Mouse (Mus musculus): ENCODE measurements at regions not wholly inside any gene's neighbourhood (a gene's known extent, or its start where the extent isn't known, plus 50 kb on each side); places are given as distances from the start of the nearest gene placed in this dataset.

DNA sequence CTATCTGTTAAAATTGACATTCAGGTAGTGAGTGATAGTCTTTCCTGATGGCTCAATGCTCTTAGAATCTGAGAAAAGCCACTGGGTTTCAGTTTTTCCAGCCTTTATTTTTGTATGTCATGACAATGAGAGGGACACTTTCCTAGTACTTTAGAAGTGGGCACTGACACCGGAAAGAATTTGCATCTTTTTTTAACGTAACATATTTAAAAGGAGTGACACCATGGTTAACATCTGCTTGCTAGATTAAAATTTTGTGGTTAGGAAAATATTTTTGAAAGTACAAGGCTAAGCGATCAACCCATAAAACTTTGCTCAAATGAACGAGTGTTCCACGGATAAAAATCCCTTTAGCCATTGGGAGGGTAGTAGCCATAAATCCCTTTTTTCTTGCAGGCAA lies 174.7 kb downstream of the 1700129C05Rik start:
- DNase-seq (ENCODE audit: low spot score in 2 of 2) = no peak

DNA sequence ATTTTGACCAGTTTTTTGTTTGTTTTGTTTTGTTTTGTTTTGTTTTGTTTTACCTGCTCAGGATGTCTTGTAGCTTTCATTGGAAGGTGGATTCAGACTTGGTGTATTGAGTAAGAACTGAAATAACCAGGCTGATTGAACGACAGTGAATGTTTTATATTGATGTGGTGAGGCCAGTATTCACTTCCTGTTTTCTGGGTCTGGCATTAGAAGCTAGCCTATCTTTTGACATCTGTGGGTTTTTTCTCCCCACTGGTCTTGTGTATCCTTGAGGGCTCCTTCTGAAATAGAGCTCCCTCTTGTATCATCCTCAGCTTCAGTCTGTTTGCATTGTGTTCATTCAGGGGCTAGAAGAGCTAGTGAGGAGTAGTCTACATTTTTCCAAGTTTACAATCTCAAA lies 175.5 kb downstream of the 1700129C05Rik start:
- no peak for DNase-seq (ENCODE audit: low spot score in 2 of 2)

DNA sequence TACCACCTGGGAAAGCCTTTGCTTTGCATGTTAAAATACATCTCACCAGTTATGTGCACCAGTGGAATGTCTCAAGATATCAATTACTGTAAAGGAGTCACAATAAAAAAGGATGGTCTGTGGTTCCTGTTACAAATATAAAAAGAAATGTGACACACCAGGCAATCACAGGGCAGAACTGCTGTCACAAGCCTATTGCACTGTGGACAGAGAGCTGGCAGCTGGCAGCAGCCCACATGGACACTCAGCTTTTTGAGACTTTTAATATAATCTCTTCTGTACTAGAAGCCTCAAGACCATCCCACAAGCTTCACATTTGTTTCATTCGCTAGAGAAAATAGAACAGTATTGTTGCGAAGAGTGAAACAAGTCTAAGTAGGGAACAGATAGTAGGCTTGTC lies 197.7 kb downstream of the 1700129C05Rik start:
- DNase-seq (ENCODE audit: low spot score in 2 of 2) = no peak

- no peak for DNase-seq (ENCODE audit: low spot score in 2 of 2)
Observed at GRCm38 (mm10) chr14:58943267-58943765, 199.4 kb downstream of the 1700129C05Rik start.

GRCm38 (mm10) chr14:58939086-58939485 lies 203.6 kb downstream of the 1700129C05Rik start:
- DNase-seq (ENCODE audit: low spot score in 2 of 2) = no peak

GRCm38 (mm10) chr14:58938601-58938970 lies 204.1 kb downstream of the 1700129C05Rik start:
- DNase-seq (ENCODE audit: low spot score in 2 of 2) = no peak

- DNase-seq (ENCODE audit: low spot score in 2 of 2) = no peak
Observed at GRCm38 (mm10) chr14:58937791-58938600, 204.7 kb downstream of the 1700129C05Rik start.

- no peak for DNase-seq (ENCODE audit: low spot score in 2 of 2)
Observed at GRCm38 (mm10) chr14:58937331-58937730, 205.4 kb downstream of the 1700129C05Rik start.

DNA sequence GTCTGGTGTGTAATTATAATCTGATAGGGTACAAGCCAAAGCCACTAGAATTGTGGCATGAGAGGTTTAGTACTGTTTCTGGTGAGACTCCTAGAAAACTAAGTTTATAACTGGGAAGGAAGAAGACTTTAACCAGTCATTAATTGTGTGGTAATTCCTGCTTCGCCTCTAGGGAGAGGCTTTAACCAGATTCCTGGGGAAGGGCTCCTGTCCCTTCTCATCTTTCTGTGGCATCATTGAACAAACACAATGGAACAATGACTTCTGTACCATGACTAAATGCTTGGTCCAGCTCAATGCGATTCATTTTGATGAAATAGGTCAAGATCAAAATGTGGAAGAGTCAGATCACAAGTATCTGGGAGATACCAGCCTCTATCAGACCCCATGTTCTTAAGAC lies 206.6 kb downstream of the 1700129C05Rik start:
- DNase-seq (ENCODE audit: low spot score in 2 of 2) = no peak

GRCm38 (mm10) chr14:58917853-58918252 lies 224.8 kb downstream of the 1700129C05Rik start:
- no peak for DNase-seq (ENCODE audit: low spot score in 2 of 2)

DNA sequence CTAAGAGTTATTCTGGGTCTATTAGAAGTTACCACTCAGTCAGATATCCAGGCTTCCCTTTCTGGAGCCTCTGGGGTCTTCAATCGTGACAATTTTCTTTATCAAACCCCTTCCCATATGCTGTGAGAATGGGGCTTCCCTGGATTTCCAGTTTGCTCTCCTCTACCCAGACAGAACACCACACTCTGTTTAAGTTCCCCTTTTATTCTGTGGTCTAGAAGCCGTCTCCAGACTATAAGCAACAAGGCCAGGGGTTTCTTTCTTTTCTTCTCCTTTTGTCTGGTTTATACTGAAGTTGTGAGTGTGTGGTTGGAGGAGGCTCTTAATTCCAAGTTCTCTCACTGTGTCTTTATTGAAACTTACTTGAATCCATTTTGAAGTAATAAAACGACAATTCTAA lies 225.5 kb downstream of the 1700129C05Rik start:
- no peak for DNase-seq (ENCODE audit: low spot score in 2 of 2)

- DNase-seq (ENCODE audit: low spot score in 2 of 2) = no peak
Observed at GRCm38 (mm10) chr14:58914937-58915336, 227.8 kb downstream of the 1700129C05Rik start.

DNA sequence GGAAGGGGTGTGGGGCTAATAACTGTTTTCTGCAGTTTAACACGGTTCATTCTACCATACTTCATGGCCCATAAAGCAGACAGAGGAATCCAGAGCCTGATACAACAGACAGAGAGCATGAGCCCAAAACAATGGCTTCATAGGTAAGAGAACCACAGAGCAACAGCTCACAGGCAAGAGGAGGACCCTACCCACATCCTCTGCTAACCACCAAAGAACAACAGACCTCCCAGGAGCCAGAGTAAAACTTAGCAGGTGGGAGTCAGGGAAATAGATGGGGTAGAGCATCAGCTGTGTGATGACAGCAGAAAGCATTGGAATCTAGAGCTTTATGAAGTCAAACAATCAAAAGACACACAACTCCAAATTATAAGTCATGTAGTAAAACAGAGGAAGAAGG lies 231.8 kb downstream of the 1700129C05Rik start:
- DNase-seq (ENCODE audit: low spot score in 2 of 2) = no peak

DNA sequence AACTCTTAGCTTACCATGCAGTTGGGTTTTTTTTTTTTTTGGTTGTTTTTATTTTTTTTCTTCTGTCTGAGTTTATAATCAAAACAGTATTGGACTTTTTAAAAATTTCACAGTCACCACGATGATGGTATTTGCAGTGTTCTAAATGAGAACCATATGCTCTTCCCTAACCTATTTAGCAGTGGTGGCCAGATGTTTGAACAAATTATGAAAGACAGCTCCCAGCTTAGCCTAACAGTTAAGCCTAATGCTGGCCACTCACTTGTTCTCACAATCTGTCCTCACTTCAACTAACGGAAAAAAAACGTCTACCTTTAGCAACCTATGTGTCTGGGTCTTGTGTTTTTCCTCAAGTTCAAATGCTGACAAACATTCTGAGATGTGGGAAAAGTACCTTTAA lies 234.8 kb downstream of the 1700129C05Rik start:
- DNase-seq (ENCODE audit: low spot score in 2 of 2) = no peak

GRCm38 (mm10) chr14:58907359-58907758 lies 235.3 kb downstream of the 1700129C05Rik start:
- DNase-seq (ENCODE audit: low spot score in 2 of 2) = no peak

- no peak for DNase-seq (ENCODE audit: low spot score in 2 of 2)
Observed at GRCm38 (mm10) chr14:58906631-58907030, 236.1 kb downstream of the 1700129C05Rik start.

GRCm38 (mm10) chr14:58868176-58868949 lies 274.3 kb downstream of the 1700129C05Rik start:
- no peak for DNase-seq (ENCODE audit: low spot score in 2 of 2)

DNA sequence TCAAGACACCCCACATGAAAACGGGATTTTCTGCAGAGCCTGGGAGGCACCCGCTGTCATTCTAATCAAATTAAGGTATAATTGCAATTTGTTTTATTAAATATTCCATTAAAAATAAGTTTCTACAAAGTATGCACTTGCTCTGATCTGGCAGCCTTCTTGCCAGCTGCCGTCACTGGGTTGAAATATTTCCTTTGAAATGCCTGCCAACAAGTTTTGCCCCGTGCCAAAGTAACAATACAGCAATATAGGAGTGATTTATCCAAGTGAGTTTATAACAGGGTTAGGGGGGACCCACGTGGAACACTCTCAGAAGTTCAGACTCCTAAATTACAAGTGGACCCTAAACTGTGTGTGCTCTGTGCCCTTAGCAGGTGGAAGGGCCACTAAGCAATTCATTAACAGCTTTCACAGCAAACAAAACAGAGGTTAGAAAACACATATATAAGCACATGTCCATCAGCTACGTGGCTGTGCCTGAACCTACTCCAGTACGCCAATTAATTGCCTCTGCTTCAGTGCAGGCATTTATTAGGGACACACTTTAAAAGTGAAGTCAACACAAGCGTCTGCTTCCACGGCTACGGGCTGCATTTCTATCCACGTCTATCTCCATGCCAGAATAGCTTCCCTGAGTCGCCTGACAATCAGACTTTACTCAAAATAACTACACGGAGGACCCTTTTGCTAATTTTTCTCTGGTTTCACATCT lies 275.1 kb downstream of the 1700129C05Rik start:
- no peak for DNase-seq (ENCODE audit: low spot score in 2 of 2)

DNA sequence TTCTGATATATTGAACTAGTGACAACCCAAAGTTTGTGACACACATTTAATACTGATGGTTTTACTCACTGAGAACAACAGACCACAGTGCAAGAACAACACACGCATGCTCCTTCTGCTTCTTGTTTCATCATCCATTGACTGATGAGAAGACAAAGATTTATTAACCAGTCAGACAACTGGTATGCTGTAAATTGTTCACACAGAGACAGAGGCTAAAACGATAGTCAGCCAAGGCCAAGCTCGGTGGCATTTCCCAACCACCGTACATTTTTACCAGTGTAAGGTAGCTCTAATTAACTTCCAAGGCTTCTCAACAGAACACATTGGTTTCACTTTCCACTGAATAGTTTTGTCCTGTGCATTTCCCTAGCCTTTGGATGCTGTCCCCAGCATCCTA lies 287.8 kb downstream of the 1700129C05Rik start:
- DNase-seq (ENCODE audit: low spot score in 2 of 2) = no peak

GRCm38 (mm10) chr14:58844565-58844964 lies 298.1 kb downstream of the 1700129C05Rik start:
- no peak for DNase-seq (ENCODE audit: low spot score in 2 of 2)

DNA sequence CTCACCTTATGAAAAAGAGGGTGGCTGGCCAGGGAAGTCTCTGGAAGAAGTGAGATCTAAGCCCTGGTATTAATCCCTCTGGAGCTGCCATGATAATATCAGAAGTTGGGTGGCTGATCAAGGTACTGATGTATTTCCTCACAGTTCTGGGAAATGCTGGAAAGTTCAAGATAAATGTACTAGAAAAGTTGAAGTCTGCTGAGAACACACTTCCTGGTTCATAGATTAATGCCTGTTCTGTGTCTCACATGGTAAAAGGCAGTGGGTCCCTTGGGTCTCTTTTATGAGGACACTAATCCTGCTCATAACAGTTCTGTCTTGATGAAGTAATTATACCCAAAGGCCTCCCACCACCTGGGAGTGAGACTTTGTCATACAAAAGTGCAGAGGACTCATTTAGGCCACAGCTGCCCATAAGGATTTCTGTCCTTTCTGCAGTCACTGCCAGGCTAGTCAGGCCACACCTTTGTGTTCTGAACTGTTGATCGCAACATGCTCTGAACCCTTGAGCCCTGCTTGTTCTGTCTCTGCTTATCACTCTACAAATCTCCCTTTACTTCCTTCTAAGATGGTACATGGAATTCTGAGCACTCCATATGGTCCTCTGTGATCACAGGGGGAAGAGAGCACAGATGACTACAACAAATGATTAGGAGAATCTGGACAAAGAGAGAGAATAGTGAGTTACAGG lies 300.4 kb downstream of the 1700129C05Rik start:
- DNase-seq (ENCODE audit: low spot score in 2 of 2) = no peak

GRCm38 (mm10) chr14:58822938-58823337 lies 319.8 kb downstream of the 1700129C05Rik start:
- DNase-seq (ENCODE audit: low spot score in 2 of 2) = no peak
